25 mouse cellular contexts compared by ENCODE assay signal in the genomic region with DNA sequence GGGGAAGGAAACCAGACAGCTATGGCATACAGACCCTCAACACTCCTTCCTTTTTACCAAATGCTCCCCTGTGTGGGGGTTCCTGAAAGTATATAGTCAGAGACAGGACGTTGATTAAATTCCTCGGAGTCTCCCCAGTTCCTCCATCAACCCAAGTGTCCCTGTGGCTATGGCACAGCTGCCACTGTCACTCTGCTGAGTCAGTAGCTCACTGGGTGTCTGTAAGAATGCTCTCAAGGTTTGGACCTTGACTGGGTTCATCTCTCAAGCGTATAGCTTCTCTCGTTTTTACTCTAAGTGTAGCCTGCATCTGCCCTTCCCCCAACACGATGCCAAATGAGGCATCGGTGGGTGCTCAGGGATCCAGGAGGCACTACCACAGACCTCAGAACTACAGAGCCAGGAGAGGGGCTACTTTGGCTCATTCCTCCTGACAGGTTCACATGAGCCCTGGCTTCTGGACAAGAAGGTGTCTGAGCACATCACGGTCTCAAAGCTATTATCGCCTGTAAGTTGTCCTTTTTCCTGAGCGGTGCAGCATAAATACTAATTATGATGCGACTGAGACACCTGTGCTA. TPM values are rescaled to one million over a fixed set of nuclear protein-coding genes. Genes with fewer than 3 reads are reported as not detected.
DNase-seq lines count a peak whose midpoint lies in the region; TF ChIP-seq lines count a peak whose summit lies in the region.
"Had no signal": no experiment of that assay in that cellular context is flagged by ENCODE, and none has a peak within 500 bp of the region (broad histone marks: within the 10 kb centered on the region; RNA-seq: fewer than 3 reads in every experiment).

No protein-coding gene starts in this region.

- TF ChIP-seq CTCF in left cerebral cortex, adult 2 months (IDR thresholded peaks at IDR 0.05), result no peak

- intact Hi-C loops in left cerebral cortex, postnatal 4 days (cut with DNase I), result no loop called here
- intact Hi-C loops in left cerebral cortex, adult 2 months (cut with DNase I), result no loop called here

- no peak for TF ChIP-seq POLR2A in myocyte (IDR thresholded peaks at IDR 0.05; ENCODE audit: insufficient read length, low read depth)

- H3K4me2 ChIP-seq in myocyte (ENCODE audit: low read depth), result no peak overlapping the region
- H3K4me2 ChIP-seq: embryonic facial prominence, embryonic 15.5 days; heart, embryonic 15.5 days; hindbrain, embryonic 14.5 days; liver, embryonic 15.5 days; midbrain, embryonic 12.5 days had no signal

- H3ac ChIP-seq in myocyte (ENCODE audit: control insufficient read depth, insufficient read length), result no peak overlapping the region

- no peaks in the 10 kb centered on the region for H3K36me3 ChIP-seq in myocyte (ENCODE audit: control insufficient read depth, insufficient read depth)
- H3K36me3 ChIP-seq: embryonic facial prominence, embryonic 15.5 days; heart, embryonic 15.5 days; limb, embryonic 10.5 days; liver, embryonic 15.5 days; midbrain, embryonic 12.5 days had no signal

- no peaks in the 10 kb centered on the region for H3K27me3 ChIP-seq in myocyte (ENCODE audit: control insufficient read depth, insufficient read depth, insufficient read length)
- H3K27me3 ChIP-seq: embryonic facial prominence, embryonic 15.5 days; heart, embryonic 15.5 days; liver, embryonic 15.5 days; midbrain, embryonic 12.5 days had no signal

- peak; percentile 9 for DNase-seq in adrenal gland, postnatal 14 days
- no peak for DNase-seq in adrenal gland, postnatal 25 days
- DNase-seq in left cerebral cortex, postnatal 4 days, result peak; percentile 54
- no peak for DNase-seq in left cerebral cortex, adult 2 months (ENCODE audit: extremely low spot score in 1 of 2, low spot score in 2 of 2)
- DNase-seq in cerebellum, adult 8-10 months, result peak; percentile 26
- no peak for DNase-seq in embryo, embryonic 10 days (ENCODE audit: low spot score)
- DNase-seq in urinary bladder, postnatal 14 days (ENCODE audit: low spot score), result no peak
- DNase-seq: gastrocnemius, postnatal 36 days; heart, postnatal 36 days; kidney, adult 2 months; liver; right cerebral cortex, adult 18-20 months; right cerebral cortex, postnatal 4 days; thymus, postnatal 14 days had no signal

- no peaks in the 10 kb centered on the region for H3K79me2 ChIP-seq in myocyte (ENCODE audit: control insufficient read depth, insufficient read depth)

- H3K27ac ChIP-seq in left cerebral cortex, adult 2 months, result no peak overlapping the region
- H3K27ac ChIP-seq: embryonic facial prominence, embryonic 15.5 days; heart, embryonic 15.5 days; hindbrain, embryonic 14.5 days; kidney, postnatal 0 days; limb, embryonic 10.5 days; liver, embryonic 15.5 days; midbrain, embryonic 12.5 days had no signal

- H3K4me3 ChIP-seq in left cerebral cortex, adult 2 months, result no peak overlapping the region
- H3K4me3 ChIP-seq in myocyte, result no peak overlapping the region
- H3K4me3 ChIP-seq: embryonic facial prominence, embryonic 15.5 days; heart, embryonic 15.5 days; limb, embryonic 10.5 days; liver, embryonic 15.5 days; midbrain, embryonic 12.5 days had no signal

TF ChIP-seq in myocyte, 11 proteins besides CTCF, POLR2A, EP300 and RAD21:
- TF ChIP-seq SRF (IDR thresholded peaks at IDR 0.05; ENCODE audit: control insufficient read depth, insufficient read length, low read depth) (no peak), MAX (IDR thresholded peaks at IDR 0.05; ENCODE audit: low read depth) (no peak), MYOG (IDR thresholded peaks at IDR 0.05; ENCODE audit: control insufficient read depth in 1 of 3, insufficient read depth in 1 of 3, insufficient read length in 2 of 3, low read depth in 2 of 3) (peak in 1 of 3 experiments; percentile 4), USF1 (IDR thresholded peaks at IDR 0.05; ENCODE audit: low read depth) (no peak), REST (IDR thresholded peaks at IDR 0.05; ENCODE audit: insufficient read depth, insufficient read length) (no peak), MYOD1 (IDR thresholded peaks at IDR 0.05; ENCODE audit: control insufficient read depth in 1 of 3, insufficient read length in 2 of 3, low read depth in 2 of 3) (peak; percentile 50 to 97 (median 94)), E2F4 (IDR thresholded peaks at IDR 0.05; ENCODE audit: insufficient read depth) (no peak), CEBPB (IDR thresholded peaks at IDR 0.05; ENCODE audit: insufficient read depth, poor library complexity, severe bottlenecking) (no peak), TCF3 (IDR thresholded peaks at IDR 0.05; ENCODE audit: insufficient read length, low read depth) (peak; percentile 31), POLR2AphosphoS2 (IDR thresholded peaks at IDR 0.05; ENCODE audit: insufficient read length, low read depth) (no peak), TCF12 (IDR thresholded peaks at IDR 0.05; ENCODE audit: insufficient read depth, poor library complexity, severe bottlenecking) (peak; percentile 35)

RNA-seq across cellular contexts. Expression of gene Atg4a-ps, which starts 21.9 kb away (rescaled TPM):
- total RNA-seq in adrenal gland, postnatal 14 days (2021), result 0.19 TPM in 1 of 2 replicates, not detected in the other
- total RNA-seq in adrenal gland, postnatal 25 days (2021), result 2.1 and 2.6 TPM in 2 replicates
- 1 to 10 TPM in 1 of 2 experiments, under 1 TPM in 1; 0.18 to 1.2 TPM for total RNA-seq in left cerebral cortex, postnatal 4 days (2021)
- total RNA-seq in left cerebral cortex, adult 2 months (2021), result 1 to 10 TPM in 1 of 2 experiments, under 1 TPM in 1; 0.18 to 1.3 TPM
- 0.22 TPM for polyA plus RNA-seq in myocyte (2012; fragmentation: generic; extraction: Trizol)
- polyA plus RNA-seq: kidney, adult 2 months; limb, embryonic 10.5 days; neural tube, embryonic 14.5 days; stomach, embryonic 14.5 days had no signal

RNA-seq across cellular contexts. Expression of gene Syt6, which starts 49.0 kb away (rescaled TPM):
- total RNA-seq in adrenal gland, postnatal 14 days (2021), result 0.08 TPM in 1 of 2 replicates, not detected in the other
- total RNA-seq in adrenal gland, postnatal 25 days (2021), result not detected in 2 replicates
- 10 to 100 TPM; 25.8 to 26.9 TPM for total RNA-seq in left cerebral cortex, postnatal 4 days (2021)
- total RNA-seq in left cerebral cortex, adult 2 months (2021), result 10 to 100 TPM; 12.4 to 14.4 TPM
- 0.07 TPM for polyA plus RNA-seq in myocyte (2012; fragmentation: generic; extraction: Trizol)
- total RNA-seq: gastrocnemius, postnatal 36 days; heart, postnatal 36 days had no signal
- polyA plus RNA-seq: CD4-positive, CD25-positive, alpha-beta regulatory T cell, adult 4 months; heart, embryonic 15.5 days; kidney, adult 2 months had no signal

Comparison
In these comparisons a context has a peak if more than half of its experiments do, and no peak if none do; other contexts are left out.
1. DNase-seq: peak in adrenal gland, postnatal 14 days (single experiment), left cerebral cortex, postnatal 4 days (single experiment) and cerebellum, adult 8-10 months (single experiment); none in adrenal gland, postnatal 25 days (single experiment), left cerebral cortex, adult 2 months (0 of 2), embryo, embryonic 10 days (single experiment) and urinary bladder, postnatal 14 days (single experiment).
2. RNA of gene Syt6, which starts 49.0 kb away (total RNA-seq): 25.8 to 26.9 TPM in left cerebral cortex, postnatal 4 days and 12.4 to 14.4 TPM in left cerebral cortex, adult 2 months; not detected in adrenal gland, postnatal 25 days and 0.08 TPM in adrenal gland, postnatal 14 days; every median in the first group is over 10 times any median in the second.